Mouse (Mus musculus) erythroid progenitor cell, adult 5-6 weeks (primary cell): Measurements from ENCODE around the gene Engase. TPM values are rescaled to one million over a fixed set of nuclear protein-coding genes. Genes with fewer than 3 reads are reported as not detected.

Source experiments
- ATAC-seq: replicated peaks from 2 replicates; pipeline ENCODE4 v1.8.0; 2016; ENCODE audit warnings: moderate number of reproducible peaks, mild to moderate bottlenecking, moderate TSS enrichment, inconsistent platforms; ENCODE audit not compliant: poor library complexity, low FRiP score, severe bottlenecking
- total RNA-seq, 2 experiments: library from RNA; stranded (forward) in 1 of 2; stranded (reverse) in 1 of 2; fragments of 150-400 nt in 1 of 2; fragments of 186-747, 209-891 nt in 1 of 2; gene quantifications; 2 replicates each; pipeline versions ENCODE4 v1.2.3 to v1.2.4; 2015 to 2017; ENCODE audit warnings: low replicate concordance in 2 of 2

Gene Engase
- total RNA-seq (2015; ENCODE audit: low replicate concordance) (not detected in 2 replicates), total RNA-seq (2017; ENCODE audit: low replicate concordance) (9.4 TPM in 1 of 2 replicates, not detected in the other)

DNA sequence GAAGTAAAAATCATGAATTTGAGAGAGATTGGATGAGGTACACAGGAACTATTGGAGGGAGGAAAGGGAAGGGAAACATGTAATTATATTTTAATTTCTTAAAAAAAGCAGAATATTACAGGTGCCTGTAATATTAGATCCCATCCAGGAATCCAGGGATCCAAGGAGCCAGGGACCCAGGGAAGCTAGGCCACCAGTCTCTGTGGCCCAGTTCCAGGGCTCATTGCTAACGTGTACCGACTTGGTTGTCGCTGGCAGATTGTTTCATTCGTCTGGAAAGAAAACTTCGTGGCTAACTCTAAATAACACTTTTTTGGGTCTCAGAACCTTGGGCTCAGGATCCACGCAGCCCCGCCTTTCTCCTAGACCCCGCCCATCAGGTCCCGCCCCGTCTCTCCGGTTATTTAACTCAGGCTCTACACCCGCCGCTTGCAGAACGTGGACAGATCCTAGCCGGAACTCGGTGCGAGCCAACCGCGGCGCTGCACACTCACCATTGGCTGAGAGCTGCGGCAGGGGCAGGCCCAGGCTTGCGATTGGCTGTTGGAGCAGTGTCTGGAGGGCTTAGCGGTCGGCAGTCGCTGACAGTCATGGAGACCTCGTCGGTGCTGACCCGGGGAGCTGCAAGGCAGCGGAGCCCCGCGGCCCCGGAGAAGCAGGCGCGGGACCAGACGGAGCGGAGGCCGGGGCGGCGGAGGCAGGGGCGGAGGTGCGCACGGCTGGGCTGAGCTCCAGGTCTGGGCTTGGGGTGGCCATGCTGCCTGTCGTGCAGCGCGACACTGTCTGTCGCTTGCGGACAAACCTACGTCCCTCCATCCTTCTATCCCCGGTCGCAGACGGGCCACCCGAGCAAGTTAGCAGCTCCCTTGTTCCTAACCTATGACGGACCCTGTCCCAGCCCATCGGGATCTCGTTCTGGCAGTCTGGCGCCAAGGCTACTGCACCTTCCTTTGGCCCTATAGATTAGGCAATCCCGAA lies at the start of gene Engase:
Gene Engase, plus strand, starts transcription at position 434 of the 978 bp plus-strand sequence.
- peak; percentile 99 for ATAC-seq

DNA sequence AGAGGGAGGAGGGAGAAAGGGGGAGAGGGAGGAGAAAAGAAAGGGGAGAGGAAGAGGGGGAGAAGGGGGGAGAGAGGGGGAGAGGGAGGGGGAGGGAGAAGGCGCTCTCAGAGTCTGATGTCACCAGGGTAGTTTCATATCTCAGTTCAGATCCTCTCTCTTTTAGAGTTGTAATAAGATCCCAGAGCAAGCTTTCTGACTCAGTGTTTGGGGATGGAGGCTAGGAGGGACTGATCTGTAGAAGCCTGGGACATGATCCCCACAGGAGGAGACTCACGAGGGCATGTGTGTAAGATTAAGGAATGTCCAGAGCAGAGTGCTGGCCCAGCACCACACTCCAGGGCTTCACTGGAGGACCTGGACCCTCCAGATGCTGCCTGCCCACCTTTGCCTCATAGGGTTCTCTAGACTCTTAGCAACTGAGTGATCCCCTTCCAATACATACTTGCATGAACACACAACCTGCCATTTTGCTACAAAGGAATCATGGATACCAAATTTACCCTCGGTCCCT lies 49.3 kb upstream of the Engase start:
- no peak for ATAC-seq

DNA sequence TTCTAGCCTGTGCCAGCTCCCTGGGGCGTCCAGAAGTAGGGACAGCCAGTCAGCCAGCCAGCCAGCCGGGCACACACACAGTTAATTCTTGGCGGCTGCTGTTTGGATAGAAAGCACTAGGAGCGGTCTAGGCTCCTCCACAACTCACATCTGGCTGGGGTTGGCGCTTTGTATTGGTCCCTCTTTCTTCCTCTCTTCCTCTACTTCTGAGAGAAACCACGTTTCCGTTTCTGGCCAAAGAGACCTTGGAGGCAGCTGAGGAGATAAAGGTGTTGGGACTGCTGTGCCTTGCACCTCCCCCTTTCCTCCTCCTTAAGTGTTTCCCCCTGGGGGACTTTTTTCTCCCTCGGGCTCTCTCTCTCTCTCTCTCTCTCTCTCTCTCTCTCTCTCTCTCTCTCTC lies 48.6 kb upstream of the Engase start, which contains the start of gene C1qtnf1:
Gene C1qtnf1, plus strand, starts transcription at position 218 of the 400 bp plus-strand sequence.
- no peak for ATAC-seq

DNA sequence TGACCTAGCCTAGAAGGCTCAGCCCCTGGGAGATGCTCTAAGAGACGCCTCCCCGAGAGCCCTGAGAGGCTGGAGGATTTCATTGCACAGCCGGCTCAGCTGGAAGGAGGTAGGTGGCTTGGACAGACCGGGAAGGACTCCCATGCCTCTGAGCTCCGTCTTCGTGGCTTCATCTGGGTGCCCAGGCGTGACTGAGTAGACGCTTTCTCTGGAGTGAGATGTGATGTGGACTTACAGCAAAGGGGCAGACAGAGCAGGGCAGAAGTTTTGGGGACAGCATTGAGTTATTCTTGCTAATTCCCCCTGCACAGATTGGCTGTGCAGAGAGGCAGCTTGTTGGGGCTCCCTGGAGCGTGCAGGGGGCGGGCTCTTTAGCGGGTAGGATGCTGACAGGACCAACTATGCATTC lies 48.2 kb upstream of the Engase start:
- ATAC-seq, result no peak

DNA sequence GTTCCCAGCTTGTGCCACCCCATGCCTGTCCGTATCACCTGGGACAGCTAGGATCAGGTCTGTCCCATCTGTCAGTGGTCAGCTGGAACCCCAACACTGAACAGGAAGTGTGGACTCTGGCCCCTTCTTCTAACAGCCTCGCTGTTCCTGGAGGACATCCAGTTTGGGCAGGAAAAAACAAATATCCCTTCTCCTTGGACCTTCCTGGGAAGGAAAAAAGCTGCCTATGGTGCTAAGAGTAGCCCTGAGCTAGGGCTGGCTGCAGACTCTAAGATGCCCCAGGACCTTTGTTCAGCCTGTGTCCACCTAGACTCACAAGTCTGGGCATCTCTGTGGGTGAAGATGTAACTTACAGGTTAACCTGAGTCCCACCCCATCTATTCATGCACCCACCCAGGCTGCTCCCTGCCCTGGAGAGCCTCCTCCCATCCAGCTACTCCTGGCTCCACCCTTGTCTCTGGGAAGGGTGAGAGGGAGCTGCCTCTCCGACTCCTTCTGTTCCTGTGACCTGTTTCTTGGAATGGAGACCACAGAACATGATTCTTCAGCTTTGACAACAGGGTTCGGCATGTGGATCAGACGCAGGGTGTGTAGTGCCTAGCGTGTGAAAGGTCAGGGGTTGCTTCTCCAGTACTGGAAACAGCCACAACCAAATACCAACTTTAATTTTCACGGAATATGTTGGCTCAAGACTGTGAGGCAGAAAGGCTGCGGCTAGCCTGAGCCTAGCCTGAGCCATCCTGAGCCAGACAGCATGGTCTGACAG lies 47.5 kb upstream of the Engase start:
- no peak for ATAC-seq

DNA sequence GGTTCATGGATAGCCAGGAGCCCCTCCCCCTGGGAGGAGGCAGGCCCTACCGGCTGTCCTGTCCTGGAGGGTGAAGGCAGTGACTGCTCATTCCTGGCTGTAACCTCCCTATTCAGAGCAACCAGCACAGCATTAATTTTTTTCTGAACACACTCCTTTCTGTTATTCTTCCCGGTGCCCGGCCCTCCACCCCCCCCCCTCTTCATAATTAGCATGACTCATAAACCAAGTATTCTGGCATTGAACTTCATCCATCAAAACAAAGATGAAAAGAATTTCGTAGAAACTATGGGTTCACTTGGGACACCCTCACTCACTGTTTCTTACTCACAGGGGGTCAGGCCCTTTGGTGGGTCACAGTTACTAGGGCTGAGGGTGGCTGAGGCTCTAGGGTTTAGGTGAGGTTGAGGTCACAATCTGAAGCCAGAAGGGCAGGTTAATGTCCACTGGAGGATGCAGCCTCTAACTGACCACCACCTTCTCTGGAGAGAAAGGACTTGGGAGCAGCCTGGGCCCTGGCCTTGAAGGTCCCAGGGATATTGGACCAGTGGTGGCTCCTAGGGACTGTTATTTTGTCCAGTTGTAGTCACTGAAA lies 46.2 kb upstream of the Engase start:
- ATAC-seq, result no peak

DNA sequence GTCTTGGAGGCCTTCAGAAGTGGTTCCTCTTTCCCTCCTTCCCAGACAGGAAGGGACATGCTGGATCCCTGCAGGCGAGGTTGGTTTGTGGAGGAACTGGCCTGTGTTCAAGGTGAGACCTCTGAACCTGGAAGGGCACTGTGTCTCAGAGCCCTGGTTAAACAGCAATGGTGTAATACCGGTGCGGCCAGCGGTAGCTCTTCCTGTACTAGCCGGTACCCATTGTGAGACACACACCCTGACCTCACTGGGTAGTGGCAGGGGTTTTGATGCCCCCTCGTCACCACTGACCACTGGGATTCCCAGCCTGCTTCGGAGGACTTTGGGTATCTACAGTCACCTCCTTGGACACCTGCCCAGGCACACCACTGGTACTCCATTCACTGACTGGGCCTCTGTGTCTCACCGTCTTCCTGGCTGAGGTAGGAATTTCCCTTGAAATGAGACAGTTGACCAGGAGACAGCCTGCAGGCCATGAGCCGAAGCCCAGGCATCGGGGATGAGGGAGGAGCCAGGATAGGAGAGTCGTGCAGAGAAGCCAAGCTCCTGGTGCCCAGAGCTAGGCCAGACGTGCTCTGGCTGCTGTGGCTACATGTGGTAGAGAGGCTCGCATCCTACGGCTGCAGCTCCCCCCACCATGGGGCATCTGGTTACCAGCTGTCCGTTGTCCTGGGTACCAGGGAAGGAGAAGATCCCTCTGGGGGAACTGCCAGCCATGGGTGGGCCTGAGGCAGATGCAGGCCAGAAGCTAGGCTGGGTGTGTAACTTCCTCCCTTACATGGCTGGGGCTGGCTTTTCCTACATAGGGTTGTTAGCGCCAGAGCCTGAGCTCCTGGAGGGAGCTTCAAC lies 45.3 kb upstream of the Engase start:
- ATAC-seq, result no peak

DNA sequence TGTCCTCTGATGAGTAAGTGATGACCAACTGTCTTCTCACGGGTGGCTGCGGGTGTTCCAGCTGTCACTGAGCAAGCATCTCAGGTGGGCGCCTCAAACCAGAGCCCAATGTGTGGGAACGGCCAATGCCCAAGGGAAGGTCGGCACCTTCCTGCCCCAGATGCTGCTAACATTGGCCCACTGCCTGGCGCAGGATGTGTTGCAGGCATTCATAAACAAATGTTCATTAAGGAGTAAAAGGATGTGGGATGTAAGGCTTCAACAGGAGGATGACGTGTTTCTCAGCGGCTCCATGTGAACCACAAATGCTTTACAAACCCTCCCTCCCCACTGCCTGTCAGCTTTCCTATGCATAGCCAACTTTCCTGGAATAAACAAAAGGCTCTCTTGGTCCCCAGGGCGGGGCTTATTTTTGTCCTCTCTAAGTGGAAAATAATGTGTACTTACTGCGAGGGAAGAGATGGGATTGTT lies 43.2 kb upstream of the Engase start:
- no peak for ATAC-seq

DNA sequence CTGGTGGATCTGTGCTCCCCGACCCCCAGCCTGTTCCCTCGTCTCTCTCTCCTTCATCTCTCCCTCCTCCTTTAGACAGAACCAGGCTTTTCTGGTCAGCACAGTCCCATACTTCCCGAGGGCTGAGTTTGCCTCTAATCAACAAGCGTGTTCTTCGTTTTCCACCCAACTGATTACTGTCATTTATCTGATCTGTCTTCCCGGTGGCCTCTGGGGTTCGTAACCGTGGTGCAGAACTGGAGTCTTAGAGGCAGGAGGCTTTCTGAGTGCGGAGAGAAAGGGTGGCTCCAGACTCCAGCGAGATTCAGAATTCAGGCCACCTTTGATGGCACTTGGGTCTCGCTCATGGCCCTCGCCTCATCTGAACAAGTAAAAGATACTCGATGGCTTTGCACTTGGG lies 42.5 kb upstream of the Engase start:
- ATAC-seq, result no peak

DNA sequence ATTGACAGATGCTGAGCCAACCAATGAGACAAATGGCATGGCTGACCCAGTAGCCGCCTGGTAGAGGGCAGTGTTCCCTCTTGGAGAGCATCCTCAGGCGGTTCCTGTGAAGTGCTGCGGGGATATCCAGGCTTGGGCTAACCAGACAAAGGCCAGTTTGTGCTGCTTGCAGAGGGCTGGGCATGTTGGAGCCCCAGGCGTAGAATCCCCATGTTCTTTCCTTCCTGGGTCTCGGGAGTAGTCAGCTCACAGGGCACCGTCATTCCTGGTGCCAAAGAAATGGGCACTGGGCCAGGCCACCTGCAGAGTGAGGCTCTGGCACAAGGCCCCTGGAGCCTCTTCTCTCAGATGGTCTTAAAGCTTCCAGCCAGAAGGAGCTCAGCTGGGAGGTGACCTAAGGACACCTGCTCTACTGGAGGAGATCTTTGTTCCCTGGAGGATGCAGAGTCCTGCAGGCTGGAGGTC lies 40.1 kb upstream of the Engase start:
- no peak for ATAC-seq

DNA sequence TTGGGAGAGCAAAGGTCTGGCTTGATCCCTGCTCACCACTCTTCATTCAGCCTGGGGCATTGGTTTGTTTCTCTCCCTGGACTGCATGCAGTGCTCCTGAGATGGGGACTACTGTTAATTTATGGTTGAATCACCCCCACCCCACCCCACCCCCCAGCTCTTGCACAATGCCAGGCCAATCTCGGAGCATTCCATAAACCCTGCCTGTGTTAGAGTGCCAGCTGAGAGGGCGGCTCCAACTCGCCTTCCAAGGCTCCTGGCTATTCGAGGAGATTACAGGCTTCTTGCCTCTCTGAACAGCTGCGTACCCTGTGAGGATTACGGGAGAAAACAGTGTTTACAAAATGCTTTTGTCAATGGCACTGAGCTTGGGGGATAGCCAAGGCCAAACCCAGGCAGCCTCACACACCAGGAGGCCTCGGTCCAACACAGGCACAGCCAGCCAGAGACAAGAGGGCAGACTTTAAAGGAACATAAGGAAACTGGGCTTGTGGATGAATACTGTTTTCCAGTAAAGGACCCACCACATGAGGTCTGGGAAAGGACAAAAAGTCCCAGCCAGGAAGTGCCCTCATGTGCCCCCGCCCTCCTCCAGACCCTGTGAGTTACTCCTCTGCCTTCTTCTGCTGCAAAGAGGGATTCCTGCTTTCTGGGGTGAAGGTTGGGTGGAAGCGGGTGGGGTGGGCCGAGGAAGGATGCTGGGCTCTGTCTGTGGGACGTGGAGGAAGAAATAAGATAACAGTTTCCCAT lies 37.8 kb upstream of the Engase start:
- no peak for ATAC-seq

DNA sequence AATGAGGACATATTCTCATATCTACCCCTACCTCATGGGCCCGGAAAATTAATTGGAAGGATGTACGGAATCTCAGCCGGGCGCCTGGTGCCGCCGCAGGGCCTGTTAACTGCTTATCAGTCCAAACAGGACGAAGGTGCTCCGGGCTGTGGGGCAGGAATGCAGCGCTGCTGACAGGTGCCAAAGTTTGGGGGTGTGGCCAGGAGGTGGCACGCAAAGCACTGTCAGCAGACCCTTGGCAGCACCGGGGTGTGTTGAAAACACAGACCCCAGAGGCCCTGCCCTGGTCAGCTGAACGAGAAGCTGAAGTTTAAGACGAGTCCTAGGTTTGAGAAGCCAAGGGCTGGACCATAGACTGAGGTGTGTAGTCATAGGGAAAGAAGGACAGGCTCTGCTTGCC lies 33.9 kb upstream of the Engase start:
- no peak for ATAC-seq

DNA sequence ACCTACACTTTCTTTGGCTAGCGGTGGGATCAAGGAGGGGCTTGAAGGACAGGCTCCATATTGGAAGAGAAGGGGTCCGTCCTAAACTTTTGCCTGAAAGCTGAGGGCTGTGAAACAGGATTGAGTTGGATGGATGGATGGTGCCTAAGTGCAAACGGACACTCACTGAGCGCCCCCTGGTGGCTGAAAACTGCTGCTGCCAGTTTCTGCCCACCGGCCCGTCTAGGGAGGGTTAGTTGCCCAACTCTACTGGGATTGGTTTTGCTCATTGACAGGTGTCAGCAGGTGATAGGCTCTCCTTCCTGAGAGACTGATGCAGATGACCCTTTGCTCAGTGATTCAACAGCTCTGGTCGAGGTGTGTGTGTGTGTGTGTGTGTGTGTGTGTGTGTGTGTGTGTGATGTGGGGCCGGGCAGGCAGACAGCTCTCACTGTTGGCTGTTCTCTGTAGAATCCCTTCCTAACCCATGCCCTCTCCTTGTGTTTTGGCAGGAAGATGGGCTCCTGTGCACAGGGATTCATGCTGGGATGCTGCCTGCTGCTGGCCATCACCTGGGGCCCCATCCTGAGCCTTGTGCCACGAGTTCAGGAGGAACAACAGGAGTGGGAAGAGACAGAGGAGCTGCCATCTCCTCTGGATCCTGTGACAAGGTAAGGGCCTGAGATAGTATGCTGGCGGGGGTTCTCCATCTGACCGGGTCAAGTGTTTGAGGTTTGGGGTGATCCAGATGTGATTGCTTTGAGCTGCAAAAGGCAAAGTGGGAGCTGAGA lies 33.2 kb upstream of the Engase start:
- no peak for ATAC-seq

DNA sequence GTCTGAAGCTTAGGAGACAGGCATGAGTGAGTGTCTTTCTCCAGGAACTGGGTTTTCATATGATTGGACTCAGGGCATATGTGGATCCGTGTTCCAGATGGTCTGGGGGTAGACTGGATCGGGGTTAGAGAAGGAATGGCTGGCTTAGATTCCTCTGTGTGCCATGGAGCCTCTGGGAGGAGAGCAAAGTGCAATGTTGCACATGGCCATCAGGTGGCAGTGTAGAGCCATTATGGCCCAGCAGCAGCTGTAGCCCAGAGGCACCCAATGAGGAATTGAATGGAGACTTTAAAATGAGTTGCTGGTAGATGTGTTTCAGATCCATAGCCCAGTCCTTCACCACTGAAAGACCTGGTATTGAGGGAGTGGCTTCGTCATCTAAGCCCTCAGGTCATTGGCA lies 30.8 kb upstream of the Engase start:
- peak; percentile 67 for ATAC-seq

DNA sequence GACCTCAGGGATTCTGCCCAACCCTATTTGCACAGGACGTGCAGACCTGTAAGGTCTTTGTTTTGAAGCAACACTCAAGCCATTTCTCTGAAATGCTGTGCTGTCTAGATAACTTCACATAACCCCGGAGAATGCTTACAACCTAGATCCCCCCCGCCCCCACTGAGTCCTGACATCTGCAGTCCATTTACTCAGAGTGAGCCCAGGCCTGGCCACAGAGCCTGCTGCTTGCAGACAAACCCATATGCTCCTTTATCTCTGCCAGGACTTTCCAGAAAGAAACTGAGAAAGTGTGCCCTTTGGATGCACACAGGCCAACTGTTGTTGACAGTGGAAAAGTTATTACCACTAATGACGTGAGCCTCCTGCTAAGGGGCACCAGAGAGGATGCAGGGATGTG lies 29.3 kb upstream of the Engase start:
- ATAC-seq, result no peak

DNA sequence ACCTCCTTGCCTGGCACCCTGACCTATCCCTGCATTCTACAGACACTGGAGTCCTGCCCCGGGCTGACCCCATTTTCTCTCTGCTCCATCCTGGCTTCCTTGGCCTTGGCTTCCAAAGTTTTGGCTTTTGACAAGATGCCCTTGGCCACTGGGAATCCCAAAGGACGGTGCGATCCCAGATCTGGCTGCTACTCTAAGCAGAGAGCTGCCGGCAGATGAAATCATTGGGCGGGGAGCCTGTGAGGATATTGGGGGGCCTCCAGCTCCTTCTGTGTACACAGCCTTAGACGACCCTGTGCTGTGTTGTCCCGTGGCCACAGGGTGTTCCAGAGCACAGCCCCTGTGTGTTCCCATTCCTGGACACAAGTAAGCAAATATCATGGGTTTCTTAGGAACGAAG lies 28.2 kb upstream of the Engase start:
- no peak for ATAC-seq

DNA sequence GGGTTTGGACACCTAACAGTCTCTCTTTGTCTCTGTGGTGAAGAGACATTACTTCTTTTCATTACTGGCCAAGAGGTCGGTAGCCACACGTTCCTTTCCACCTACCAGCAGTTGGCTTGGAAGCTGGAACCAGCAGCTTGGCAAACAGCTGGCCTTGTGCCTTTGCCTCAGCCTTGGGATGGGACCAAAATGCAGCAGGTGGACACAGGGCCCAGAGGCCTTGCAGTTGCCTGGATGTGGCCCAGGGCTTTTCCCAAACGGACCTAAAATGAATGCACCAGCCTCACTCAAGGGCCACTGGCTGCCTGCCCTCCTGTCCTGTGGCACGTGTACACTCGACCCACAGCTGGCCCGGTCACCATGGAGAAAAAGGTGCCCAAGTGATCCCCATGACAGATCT lies 25.4 kb upstream of the Engase start:
- ATAC-seq, result no peak

DNA sequence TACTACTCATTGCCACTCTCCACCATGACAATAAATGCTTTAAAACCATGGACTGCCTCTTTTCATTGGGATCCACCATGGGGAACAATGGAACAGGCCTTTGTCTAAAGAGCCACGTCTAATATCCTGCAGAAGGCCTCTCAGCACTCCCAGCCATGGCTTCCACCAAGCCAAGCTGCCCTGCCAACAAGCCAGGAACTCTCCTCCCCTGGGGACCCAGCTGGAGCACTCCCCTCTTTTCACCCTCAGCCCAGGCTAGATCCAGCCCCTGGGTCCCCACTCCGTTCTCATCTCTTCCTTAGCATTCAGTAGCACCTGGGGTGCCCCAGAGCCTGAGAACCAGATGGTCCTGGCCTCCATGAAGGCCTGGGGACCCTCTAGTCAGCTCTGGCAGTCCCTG lies 23.7 kb upstream of the Engase start:
- ATAC-seq, result no peak
